Mouse (Mus musculus) neural tube, embryonic 11.5 days (tissue): ENCODE results near the gene Fxyd6. TPM values are rescaled to one million over a fixed set of nuclear protein-coding genes. Genes with fewer than 3 reads are reported as not detected.

Experiments used
- ATAC-seq: fragments of 200-750 bp; cut with Nextera tagmentation; 2 replicates; pipeline ENCODE4 v1.8.0; 2017; ENCODE audit warnings: moderate number of reproducible peaks, mild to moderate bottlenecking, moderate TSS enrichment, moderate library complexity; ENCODE audit not compliant: insufficient read depth, low FRiP score, low TSS enrichment
- DNase-seq: peaks from one replicate; pipeline ENCODE4 v3.0.0-alpha.2; 2015; ENCODE audit warnings: low spot score
- H3K27ac ChIP-seq: fragments of 300-500 bp; sonication (generic); 2 replicates; pipeline ENCODE4 v1.5.1; 2014; ENCODE audit warnings: low read depth, mild to moderate bottlenecking, low read length
- H3K27me3 ChIP-seq: fragments of 300-500 bp; sonication (generic); 2 replicates; pipeline ENCODE4 v1.6.1; 2014; ENCODE audit warnings: mild to moderate bottlenecking, low read length, mixed read lengths; ENCODE audit not compliant: control insufficient read depth, insufficient read depth
- H3K36me3 ChIP-seq: fragments of 300-500 bp; sonication (generic); 2 replicates; pipeline ENCODE4 v1.6.1; 2014; ENCODE audit warnings: mild to moderate bottlenecking, low read length, moderate library complexity, mixed read lengths; ENCODE audit not compliant: control insufficient read depth, insufficient read depth
- H3K4me1 ChIP-seq: fragments of 300-500 bp; sonication (generic); 2 replicates; pipeline ENCODE4 v1.6.1; 2014; ENCODE audit warnings: low read length, mixed read lengths; ENCODE audit not compliant: control insufficient read depth, insufficient read depth
- H3K4me2 ChIP-seq: fragments of 300-500 bp; sonication (generic); 2 replicates; pipeline ENCODE4 v1.6.1; 2014; ENCODE audit warnings: low read depth, mild to moderate bottlenecking, moderate library complexity
- H3K4me3 ChIP-seq: fragments of 300-500 bp; sonication (generic); 2 replicates; pipeline ENCODE4 v1.5.1; 2014; ENCODE audit warnings: low read depth, low read length
- H3K9ac ChIP-seq: fragments of 300-500 bp; sonication (generic); 2 replicates; pipeline ENCODE4 v1.6.1; 2014; ENCODE audit warnings: mild to moderate bottlenecking, low read length
- H3K9me3 ChIP-seq: fragments of 300-500 bp; sonication (generic); 2 replicates; pipeline ENCODE4 v1.6.1; 2016; ENCODE audit warnings: low read length; ENCODE audit not compliant: control insufficient read depth
- WGBS: fragments of 180-500 bp; shearing (Covaris S2); extraction: QIAGEN DNeasy Blood & Tissue Kit; methylation state at CpG from one replicate; pipeline ENCODE4 v1.1.7; 2014; 5-methylcytosine and 5-hydroxymethylcytosine counted together
- polyA plus RNA-seq: library from polyadenylated mRNA; unstranded; fragments of >200 nt; fragmentation: Nextera tagmentation; extraction: Ambion mirVana; gene quantifications from 2 replicates; pipeline ENCODE4 v1.2.1, GENCODE M21; 2014

The Fxyd6 gene
- polyA plus RNA-seq, 1 experiment from 2014 or later: 109 TPM

DNA sequence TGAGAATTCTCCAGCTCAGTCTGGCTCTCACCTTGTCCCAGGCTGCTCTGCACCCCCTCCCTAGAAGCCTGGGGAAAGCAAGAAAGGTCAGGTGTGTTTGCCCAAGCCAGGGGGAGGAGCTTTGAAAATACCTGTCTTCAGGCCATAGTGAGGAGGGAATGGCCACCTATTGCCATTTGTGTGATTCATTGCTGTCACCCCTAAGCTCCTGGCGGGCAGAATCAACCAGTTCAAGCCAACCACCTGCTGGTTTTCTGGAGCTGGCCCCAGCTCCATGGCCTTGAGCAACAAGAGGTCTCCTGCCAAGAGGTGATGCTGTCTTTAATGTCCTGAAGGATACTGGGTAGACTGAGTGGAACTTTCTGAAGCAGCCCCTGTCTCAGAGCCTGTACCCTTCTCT, 28.4 kb downstream of the Fxyd6 start:
- H3K9me3 ChIP-seq: no peaks in the 10 kb centered on the region
- DNase-seq (no peak), ATAC-seq (no peak)
- no peaks in the 10 kb centered on the region for H3K4me1 ChIP-seq
- 58% methylated on average over 1 of the region's 1 CpGs for WGBS
- no peaks in the 10 kb centered on the region for H3K27me3 ChIP-seq
- no peaks in the 10 kb centered on the region for H3K36me3 ChIP-seq
- H3K9ac ChIP-seq: no peak overlapping the region
- H3K4me2 ChIP-seq: no peak overlapping the region
- H3K4me3 ChIP-seq: no peak overlapping the region
- H3K27ac ChIP-seq: no peak overlapping the region

DNA sequence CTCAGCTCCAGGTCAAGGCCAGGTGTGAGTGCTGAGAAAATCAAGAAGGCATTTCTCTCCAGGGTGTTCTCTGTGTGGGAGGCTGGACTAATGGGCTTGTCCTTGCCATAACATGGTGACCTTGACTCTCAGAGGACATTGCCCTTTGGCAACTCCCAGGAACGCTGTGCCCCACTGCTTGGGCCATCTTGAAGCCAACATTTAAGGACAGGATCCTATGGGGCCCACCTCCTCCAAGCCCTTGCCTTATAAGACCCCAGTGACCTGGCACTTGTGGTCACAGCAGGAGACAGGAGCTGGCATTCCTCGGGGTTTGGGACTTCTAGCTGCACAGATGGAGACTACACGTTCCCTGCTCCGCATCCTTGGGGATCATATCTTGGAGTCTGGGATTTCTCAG, 29.4 kb downstream of the Fxyd6 start, which contains the start of gene Fxyd2:
TSS of gene Fxyd2 (plus strand) at position 236 of the 400 bp plus-strand sequence.
- 87% methylated on average over 4 of the region's 4 CpGs for WGBS
- ATAC-seq (no peak), DNase-seq (no peak)
- H3K9me3 ChIP-seq: no peaks in the 10 kb centered on the region
- no peaks in the 10 kb centered on the region for H3K27me3 ChIP-seq
- H3K4me3 ChIP-seq: no peak within 1 kb of the TSS
- no peaks in the 10 kb centered on the region for H3K4me1 ChIP-seq
- H3K27ac ChIP-seq: no peak within 1 kb of the TSS
- no peak within 1 kb of the TSS for H3K9ac ChIP-seq
- H3K36me3 ChIP-seq: no peaks in the 10 kb centered on the region
- H3K4me2 ChIP-seq: no peak within 1 kb of the TSS

- 59% methylated on average over 4 of the region's 4 CpGs for WGBS
- Histone ChIP-seq H3K36me3 (no peaks in the 10 kb centered on the region), H3K27ac (no peak overlapping the region), H3K4me2 (no peak overlapping the region), H3K4me3 (no peak overlapping the region), H3K4me1 (no peaks in the 10 kb centered on the region), H3K9me3 (no peaks in the 10 kb centered on the region), H3K9ac (no peak overlapping the region), H3K27me3 (no peaks in the 10 kb centered on the region)
- DNase-seq (no peak), ATAC-seq (no peak)
Observed at GRCm38 (mm10) chr9:45401851-45402250, 31.9 kb downstream of the Fxyd6 start.

- H3K9me3 ChIP-seq: no peaks in the 10 kb centered on the region
- no peaks in the 10 kb centered on the region for H3K36me3 ChIP-seq
- no peak overlapping the region for H3K4me3 ChIP-seq
- H3K4me1 ChIP-seq: no peaks in the 10 kb centered on the region
- H3K4me2 ChIP-seq: no peak overlapping the region
- no peaks in the 10 kb centered on the region for H3K27me3 ChIP-seq
- ATAC-seq: no peak
- H3K9ac ChIP-seq: no peak overlapping the region
- no peak overlapping the region for H3K27ac ChIP-seq
- DNase-seq: no peak
- 56% methylated on average over 2 of the region's 2 CpGs for WGBS
Observed at GRCm38 (mm10) chr9:45402957-45403356, 33.0 kb downstream of the Fxyd6 start.

GRCm38 (mm10) chr9:45405694-45406093, 35.7 kb downstream of the Fxyd6 start:
- ATAC-seq: no peak

DNA sequence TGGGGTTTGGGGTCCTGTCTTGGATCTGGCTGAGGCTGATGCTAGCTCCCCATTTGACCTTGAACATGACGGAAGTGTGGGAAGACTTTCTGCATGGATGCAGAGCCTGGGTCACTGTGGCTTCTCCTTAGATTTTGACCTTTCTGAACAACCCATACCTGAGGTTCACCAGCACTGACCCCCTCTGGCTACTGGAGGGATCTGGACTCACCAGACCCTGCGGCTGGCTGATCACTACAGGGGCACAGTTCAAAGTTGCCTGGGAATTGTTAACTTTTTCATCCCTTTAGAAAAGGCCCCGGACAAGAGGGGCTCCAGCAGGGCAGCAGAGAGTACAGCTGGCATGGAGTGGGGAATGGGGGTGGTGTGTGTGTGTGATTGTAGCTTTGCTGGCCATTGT, 36.8 kb downstream of the Fxyd6 start:
- Histone ChIP-seq H3K27ac (no peak overlapping the region), H3K36me3 (no peaks in the 10 kb centered on the region), H3K9me3 (no peaks in the 10 kb centered on the region), H3K9ac (no peak overlapping the region), H3K27me3 (no peaks in the 10 kb centered on the region), H3K4me1 (no peaks in the 10 kb centered on the region), H3K4me2 (no peak overlapping the region), H3K4me3 (no peak overlapping the region)
- 78% methylated on average over 3 of the region's 3 CpGs for WGBS
- DNase-seq (no peak), ATAC-seq (no peak)

More at GRCm38 (mm10) chr9:45405694-45406093, 35.7 kb downstream of the Fxyd6 start:
- Histone ChIP-seq H3K27me3 (no peaks in the 10 kb centered on the region), H3K36me3 (no peaks in the 10 kb centered on the region), H3K4me1 (no peaks in the 10 kb centered on the region), H3K4me3 (no peak overlapping the region), H3K27ac (no peak overlapping the region), H3K4me2 (no peak overlapping the region), H3K9me3 (no peaks in the 10 kb centered on the region), H3K9ac (no peak overlapping the region)
- DNase-seq: no peak
- 72% methylated on average over 5 of the region's 5 CpGs for WGBS

- 42% methylated on average over 33 of the region's 33 CpGs for WGBS
- H3K9ac ChIP-seq: peak overlapping the region; percentile 42
- peak overlapping the region; percentile 40 for H3K4me2 ChIP-seq
- peak overlapping the region; percentile 20; the same call in 1 of the 2 replicates for H3K4me3 ChIP-seq
- no peak overlapping the region for H3K27ac ChIP-seq
- H3K36me3 ChIP-seq: no peaks in the 10 kb centered on the region
- ATAC-seq (no peak), DNase-seq (peak; percentile 85)
- no peaks in the 10 kb centered on the region for H3K4me1 ChIP-seq
- no peaks in the 10 kb centered on the region for H3K9me3 ChIP-seq
- no peaks in the 10 kb centered on the region for H3K27me3 ChIP-seq
Observed at GRCm38 (mm10) chr9:45407706-45408675, 38.0 kb downstream of the Fxyd6 start.

DNA sequence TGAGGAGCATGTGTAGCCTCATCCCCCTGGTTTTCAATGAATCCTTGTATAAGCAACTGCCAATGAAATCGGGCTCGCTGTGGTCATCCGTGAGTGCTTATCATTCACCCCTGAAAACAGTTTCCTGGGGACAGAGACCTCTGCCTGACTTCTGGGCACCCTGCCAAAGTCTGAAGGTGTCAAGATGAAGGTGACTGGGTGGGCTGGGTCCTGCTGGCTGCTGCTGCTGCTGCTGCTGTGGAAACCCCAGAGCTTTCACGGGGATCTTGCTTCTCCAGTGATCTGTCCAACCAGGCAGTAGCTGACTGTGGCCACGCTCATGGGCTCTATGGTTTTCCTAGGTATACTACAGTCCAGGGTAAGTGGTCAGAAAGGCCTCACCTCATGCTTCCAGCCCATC, 40.2 kb downstream of the Fxyd6 start:
- Histone ChIP-seq H3K4me3 (no peak overlapping the region), H3K4me1 (no peaks in the 10 kb centered on the region), H3K4me2 (no peak overlapping the region), H3K27ac (no peak overlapping the region), H3K9me3 (no peaks in the 10 kb centered on the region), H3K9ac (no peak overlapping the region), H3K36me3 (no peaks in the 10 kb centered on the region), H3K27me3 (no peaks in the 10 kb centered on the region)
- no peak for DNase-seq
- WGBS: 84% methylated on average over 5 of the region's 5 CpGs
- no peak for ATAC-seq

DNA sequence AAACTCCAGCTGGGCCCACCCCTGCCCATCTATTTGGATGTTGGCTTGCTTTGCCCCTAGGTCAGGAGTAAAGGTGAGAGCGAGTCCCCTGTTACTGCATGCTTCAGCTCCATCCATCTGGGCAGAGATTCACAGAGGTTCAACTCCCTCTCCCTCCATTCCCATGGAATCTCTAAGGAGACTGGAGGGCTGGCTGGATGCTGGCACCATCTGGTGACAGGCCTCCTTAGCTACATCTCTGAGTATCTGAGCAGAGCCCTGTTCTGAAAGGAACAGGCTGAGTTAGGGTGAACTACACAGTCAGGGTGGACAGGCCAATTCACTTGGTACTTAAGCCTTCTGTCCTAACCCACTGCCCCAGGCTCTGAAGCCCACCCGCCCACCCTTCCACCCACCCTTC, 40.6 kb downstream of the Fxyd6 start:
- ATAC-seq: no peak
- DNase-seq: no peak
- H3K27me3 ChIP-seq: no peaks in the 10 kb centered on the region
- H3K9me3 ChIP-seq: no peaks in the 10 kb centered on the region
- no peak overlapping the region for H3K9ac ChIP-seq
- H3K4me2 ChIP-seq: no peak overlapping the region
- no peaks in the 10 kb centered on the region for H3K4me1 ChIP-seq
- H3K36me3 ChIP-seq: no peaks in the 10 kb centered on the region
- no peak overlapping the region for H3K27ac ChIP-seq
- H3K4me3 ChIP-seq: no peak overlapping the region
- 80% methylated on average over 2 of the region's 2 CpGs for WGBS
